Mouse (Mus musculus) layer of hippocampus, adult 8-10 months (tissue): ENCODE data around the gene Dennd2c. TPM values are rescaled to one million over a fixed set of nuclear protein-coding genes. Genes with fewer than 3 reads are reported as not detected.
"Not testable (repeated sequence)": the region's sequence is repeated elsewhere in the genome, so short reads cannot be mapped to it uniquely, and the experiment has no call there.

ENCODE experiments used
- DNase-seq, 2 experiments: peaks; one replicate each; pipeline ENCODE4 v3.0.0; 2022; ENCODE audit warnings: low spot score in 2 of 2
- total RNA-seq, 4 experiments: library from RNA; stranded (reverse); gene quantifications; 2 replicates each; pipeline ENCODE4 v1.2.4; 2022

The Dennd2c gene
- total RNA-seq, 4 experiments from 2014 or later: 0.39 to 1.1 (median 0.75) TPM

GRCm38 (mm10) chr3:103214593-103215285 lies 112.3 kb downstream of the Dennd2c start:
- no peak for DNase-seq

GRCm38 (mm10) chr3:103215399-103215798 lies 113.0 kb downstream of the Dennd2c start:
- DNase-seq: not testable (repeated sequence)

Other genes starting within 250 kb of the Dennd2c start
- gene Sycp1, start 166.5 kb upstream of the Dennd2c start, total RNA-seq: not detected
- not detected for gene Nr1h5, start 138.5 kb upstream of the Dennd2c start, total RNA-seq
- 10 to 100 TPM; 51.7 to 68.7 (median 67.0) TPM for gene Sike1, start 106.9 kb upstream of the Dennd2c start, total RNA-seq
- gene Csde1, start 82.2 kb upstream of the Dennd2c start, total RNA-seq: 100 to 1,000 TPM; 239 to 259 (median 251) TPM
- 10 to 100 TPM; 61.6 to 82.7 (median 65.9) TPM for gene Nras, start 44.3 kb upstream of the Dennd2c start, total RNA-seq
- not detected for gene Ampd1, start 28.6 kb upstream of the Dennd2c start, total RNA-seq
- gene Bcas2, start 69.1 kb downstream of the Dennd2c start, total RNA-seq: 10 to 100 TPM; 67.1 to 70.8 (median 67.8) TPM
- 10 to 100 TPM; 45.6 to 57.6 (median 54.1) TPM for gene Trim33, start 176.7 kb downstream of the Dennd2c start, total RNA-seq